Mouse (Mus musculus) cerebellum, postnatal 4 days (tissue): ENCODE data around the gene Atad2b.
"Not testable (repeated sequence)": the region's sequence is repeated elsewhere in the genome, so short reads cannot be mapped to it uniquely, and the experiment has no call there.

Source experiments
- DNase-seq, 2 experiments: peaks; one replicate each; pipeline ENCODE4 v3.0.0; 2022; ENCODE audit warnings: low spot score in 2 of 2, mixed read lengths in 1 of 2

The Atad2b gene

DNA sequence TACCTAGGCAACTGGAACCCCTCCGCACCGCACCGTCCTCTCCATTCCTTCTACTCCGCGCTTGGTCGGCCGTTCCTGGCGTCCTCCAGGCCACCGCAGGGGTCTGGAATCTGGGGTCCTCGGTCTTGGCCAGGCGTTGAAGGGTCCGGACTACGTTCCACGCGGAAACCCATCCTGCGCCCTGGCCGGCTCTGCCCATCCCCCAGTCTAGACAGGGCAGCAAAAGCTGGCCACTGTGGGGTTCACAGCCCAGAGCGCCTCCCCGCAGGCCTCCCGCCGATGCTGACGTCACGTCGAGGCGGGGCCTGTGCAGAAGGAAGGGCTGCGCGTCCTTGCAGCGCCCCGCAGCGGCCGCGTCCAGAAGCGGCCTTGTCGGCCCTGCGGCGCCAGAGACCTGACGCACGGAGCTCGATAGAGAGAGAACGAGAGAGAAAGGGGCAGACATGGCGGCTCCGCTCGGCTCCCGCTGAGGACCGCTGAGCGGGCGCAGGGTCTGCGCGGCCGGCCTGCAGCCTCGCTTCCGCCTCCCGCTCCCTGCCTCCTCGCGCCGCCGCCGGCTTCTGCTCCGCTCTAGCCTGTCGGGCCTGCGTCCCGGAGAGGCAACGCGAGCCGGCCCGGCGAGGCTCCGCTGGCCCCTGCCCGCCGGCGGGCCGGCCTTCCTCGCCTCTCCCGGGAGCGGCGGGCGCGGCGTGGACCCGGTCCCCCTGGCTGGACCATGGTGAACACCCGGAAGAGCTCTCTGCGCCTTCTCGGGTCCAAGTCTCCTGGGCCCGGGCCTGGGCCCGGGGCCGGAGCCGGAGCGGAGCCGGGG lies at the start of gene Atad2b:
Atad2b (plus strand) TSS at position 360 of the 811 bp plus-strand sequence.
- DNase-seq = peak; percentile 94 to 98

DNA sequence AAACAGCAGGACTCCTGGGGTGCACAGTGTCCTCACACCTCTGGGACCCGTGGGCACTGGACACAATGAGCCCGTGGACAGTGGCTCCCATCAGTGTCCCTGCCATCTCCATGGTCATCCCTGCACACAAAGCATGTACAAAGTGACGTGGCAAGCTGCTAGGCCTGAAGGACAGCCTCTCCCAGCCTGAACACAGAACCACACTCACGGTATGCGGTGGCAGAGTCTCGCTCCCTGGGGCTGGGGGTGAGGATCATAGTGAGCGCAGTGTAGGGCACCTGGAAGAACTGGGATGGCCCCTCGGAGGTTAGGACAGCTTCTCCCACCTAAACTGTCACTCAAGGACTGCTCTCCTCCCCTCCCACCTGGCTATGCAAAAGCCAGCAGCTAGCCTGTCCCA lies 48.2 kb upstream of the Atad2b start:
- no peak for DNase-seq

DNA sequence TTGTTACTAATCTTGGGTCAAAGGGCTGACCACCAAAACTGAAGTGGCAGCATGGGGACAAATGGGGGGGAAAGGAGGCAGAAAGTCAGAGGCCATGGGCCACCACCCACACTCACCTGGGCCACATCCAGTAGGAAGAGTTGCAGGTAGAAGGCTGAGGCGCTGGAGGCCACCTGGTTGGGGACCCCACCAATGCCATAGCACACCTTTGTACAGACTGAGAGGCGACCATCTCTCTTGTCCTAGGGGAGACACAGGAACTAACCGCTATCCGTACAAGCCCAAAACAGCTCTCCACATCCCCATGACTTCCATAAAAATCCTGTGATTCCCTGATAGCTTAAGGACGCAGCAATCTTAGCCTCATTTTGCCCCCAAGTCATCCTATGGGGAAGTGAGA lies 45.9 kb upstream of the Atad2b start:
- no peak for DNase-seq

DNA sequence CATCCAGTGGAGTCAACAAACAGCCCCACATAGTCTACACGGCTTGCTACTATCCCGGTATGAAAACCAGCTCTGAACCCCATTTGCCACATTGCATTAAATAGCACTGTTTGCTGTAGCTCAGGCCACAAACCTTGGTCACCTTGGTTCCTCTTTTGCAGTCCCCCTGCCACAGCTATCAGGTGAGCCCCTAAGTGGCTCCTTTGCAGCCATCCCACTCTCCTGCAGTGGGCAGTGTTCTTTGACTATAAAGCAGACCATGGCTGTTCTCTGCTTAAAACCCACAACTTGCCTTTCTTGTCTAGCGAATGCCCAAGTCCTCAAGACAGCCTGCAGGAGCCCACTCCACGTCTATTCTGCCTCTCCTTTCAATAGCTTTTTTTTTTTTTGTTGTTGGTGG lies 44.9 kb upstream of the Atad2b start:
- no peak for DNase-seq

DNA sequence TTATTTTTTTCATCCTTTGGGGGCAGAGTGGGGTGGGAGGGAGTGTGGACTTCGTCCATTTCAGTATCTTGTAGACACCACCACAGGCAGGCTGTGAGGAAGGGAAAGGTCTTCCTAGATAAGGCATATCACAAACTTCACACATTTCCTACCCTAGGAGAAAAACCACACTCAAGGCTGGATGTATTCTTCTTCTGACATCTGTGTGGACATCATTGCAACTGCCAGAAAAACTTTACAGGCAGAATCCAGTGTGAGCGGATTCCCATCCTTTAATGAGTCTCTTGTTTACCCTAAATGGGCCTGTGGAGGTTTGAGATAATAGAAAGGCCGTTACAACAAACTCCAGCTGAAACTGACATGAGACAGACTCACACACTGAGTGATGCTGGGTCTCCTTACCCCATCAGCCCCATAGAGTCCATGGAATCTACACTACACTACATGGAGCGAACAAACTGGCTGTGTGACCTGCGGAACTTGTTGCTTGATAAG lies 44.1 kb upstream of the Atad2b start:
- no peak for DNase-seq

DNA sequence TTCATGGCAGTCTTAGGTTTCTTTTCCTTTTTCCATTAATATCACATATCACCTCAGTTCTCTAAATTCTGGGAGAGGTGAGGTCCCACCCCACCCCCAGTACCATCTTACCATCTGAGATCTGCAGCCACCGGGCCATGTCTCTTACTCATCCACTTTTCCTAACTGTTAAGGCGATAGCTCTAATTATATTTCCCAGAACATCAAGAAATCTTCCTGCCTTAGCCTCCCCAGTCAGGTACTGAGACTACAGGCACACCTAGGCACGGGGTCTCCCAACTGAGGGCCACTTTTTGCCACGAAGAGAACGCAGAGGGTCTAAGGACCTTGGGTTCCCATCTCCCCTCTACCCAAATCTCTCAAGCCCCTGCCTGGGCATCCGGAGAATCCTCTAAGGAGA lies 43.6 kb upstream of the Atad2b start:
- no peak for DNase-seq

DNA sequence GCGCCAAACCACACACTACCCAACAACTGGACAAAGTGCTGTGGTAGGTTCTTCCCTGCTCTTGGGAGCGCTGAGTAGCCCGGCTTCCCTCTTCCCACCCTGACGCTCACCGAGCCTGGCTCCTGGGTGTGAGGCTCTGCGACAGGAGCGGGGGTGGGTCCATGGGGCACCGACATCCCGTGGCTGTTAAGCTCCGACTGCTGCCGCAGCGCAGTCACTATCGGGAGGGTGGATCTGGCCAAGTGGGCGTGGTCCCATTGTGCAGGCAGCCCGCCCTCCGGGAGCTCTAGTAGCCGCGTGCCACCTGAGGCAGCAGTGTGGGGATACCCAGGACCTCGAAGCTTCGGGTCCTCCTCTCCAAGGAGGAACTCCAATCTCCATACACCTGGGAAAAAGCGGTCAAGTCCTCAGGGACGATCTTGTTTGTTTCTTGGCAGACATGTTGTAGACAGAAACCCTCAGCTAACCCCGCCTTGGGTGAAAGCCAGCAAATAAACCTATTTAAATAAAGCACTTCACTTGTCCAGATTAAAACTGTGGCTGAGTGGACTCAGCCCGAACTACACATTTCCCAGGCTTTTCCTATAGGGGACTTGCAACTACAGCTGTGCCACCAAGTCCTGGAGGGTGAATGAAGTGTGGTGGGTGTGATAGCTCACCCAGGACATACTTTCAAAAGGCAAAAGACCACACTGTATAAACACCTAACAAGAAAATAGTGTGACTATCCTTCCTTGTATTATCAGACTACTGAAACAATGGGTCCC lies 42.8 kb upstream of the Atad2b start, which contains the start of gene Mfsd2b:
Mfsd2b (minus strand) TSS at position 199 of the 767 bp plus-strand sequence.
- DNase-seq = peak; percentile 41 to 48

DNA sequence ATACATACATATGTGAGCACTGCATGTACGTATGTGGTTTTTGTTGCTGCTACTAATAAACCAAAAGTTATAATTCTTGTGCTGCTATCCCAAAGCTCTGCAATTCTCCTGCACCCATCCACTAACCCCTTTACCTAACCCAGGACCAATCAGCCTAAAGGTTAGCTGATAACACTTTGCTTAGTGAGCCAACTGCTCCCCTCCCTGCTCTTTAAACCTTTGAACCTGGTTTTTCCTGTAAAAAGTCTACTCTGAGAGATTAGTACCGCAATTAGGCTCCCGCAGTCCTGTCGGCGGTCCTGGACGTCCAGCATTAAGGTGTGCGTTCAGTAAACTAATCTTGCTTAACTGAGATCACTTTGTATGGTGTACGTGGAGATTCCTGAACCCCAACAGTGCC lies 41.5 kb upstream of the Atad2b start:
- no peak for DNase-seq

DNA sequence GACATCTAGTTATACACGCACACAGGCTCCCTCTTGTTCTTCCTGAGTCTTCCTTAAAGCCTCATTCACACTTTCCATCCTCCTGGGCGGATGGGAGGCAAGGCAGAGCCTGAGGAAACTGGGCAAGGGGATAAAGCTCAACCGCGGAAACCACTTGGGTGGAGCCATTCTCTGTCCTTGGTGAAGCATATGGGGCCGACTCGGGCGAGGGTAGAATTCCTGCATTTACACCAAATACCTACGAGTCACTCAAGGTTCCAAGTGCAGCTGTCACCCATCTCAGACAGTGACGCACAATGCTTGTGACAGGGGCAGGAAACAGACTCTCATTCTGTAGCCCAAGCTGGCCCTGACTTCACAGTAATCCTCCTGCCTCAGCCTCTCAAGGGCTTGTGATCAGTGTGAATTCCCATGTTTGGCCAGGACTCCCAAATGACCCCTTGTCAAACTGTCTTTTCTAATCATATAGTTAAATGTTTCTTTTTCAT lies 38.8 kb upstream of the Atad2b start:
- DNase-seq = no peak

DNA sequence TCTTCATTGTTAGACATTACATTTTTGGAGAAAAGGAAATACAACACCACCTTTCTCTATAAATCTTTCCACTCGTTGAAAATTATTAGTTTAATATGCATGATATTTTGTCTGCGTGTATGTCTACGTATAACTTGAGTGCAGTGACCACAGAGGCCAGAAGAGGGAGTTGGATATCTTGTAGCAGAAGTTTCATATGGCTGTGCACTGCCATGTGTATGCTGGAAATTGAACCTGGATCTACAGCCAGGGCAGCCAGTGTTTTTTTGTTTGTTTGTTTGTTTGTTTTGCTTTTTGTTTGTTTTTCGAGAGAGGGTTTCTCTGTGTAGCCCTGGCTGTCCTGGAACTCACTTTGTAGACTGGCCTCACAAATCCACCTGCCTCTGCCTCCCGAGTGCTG lies 38.1 kb upstream of the Atad2b start:
- no peak for DNase-seq

DNA sequence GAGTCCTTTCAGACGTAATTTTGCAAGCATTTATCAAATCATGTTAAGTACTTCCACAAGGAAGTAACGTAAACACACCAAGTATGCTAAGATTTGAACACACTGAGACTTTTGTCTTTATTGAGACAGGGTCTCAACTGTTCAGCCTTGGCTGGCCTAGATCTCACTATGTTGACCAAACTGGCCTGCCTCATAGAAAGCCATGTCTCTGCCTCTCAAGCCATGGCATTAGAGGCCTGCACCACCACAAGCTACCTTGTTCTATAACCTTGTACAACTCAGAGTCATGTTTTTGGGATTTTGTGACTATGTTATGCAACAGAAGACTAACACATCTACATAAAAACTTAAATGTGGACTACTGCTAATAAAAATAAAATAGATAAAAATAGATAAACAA lies 35.1 kb upstream of the Atad2b start:
- no peak for DNase-seq

DNA sequence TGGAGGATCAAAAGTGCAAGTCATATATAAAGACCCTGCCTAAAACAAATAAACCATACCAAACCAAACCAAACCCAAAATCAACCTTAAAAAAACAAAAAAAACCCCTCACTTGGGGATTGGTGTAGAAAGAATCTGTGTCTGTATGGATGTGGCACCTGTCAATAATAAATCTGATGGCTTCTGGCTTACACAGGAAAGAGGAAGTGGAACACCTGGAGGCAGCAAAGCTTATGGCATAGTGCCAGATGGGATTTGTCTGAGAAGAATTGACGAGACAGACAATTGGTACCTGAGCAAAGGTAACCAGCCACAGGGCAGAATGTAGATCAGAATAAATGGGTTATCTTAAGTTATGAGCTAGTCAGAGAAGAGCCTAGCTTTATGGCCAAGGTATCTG lies 32.1 kb upstream of the Atad2b start:
- no peak for DNase-seq

DNA sequence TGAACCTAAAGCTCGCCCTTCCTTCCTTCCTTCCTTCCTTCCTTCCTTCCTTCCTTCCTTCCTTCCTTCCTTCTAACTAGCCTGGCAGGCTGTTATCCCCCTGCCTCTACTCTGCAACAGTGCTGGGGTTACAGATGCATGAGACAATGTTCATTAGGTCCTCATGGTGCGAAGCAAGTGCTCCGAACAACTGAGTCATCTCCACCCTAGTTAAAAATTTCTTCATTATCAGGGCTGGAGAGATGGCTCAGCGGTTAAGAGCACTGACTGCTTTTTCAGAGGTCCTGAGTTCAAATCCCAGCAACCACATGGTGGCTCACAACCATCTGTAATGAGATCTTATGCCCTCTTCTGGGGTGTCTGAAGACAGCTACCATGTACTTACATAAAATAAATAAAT lies 30.6 kb upstream of the Atad2b start:
- DNase-seq = not testable (repeated sequence)

DNA sequence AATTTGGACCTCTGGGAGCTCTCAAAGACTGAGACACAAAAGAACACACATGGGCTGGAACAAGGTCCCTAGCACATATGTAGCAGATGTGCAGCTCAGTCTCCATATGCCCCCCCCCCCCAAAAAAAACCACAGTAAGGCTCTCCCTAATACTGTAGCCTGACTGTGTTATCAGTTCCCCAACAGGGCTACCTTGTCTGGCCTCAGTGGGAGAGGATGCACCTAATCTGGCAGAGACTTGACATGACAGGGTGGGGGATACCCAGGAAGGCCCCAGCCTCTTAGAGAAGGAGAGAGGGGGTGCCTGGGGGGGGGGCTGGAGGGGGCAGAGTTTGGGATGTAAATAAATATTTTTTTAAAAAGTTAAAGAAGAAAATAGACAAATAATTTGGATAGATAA lies 28.4 kb upstream of the Atad2b start:
- DNase-seq = no peak

DNA sequence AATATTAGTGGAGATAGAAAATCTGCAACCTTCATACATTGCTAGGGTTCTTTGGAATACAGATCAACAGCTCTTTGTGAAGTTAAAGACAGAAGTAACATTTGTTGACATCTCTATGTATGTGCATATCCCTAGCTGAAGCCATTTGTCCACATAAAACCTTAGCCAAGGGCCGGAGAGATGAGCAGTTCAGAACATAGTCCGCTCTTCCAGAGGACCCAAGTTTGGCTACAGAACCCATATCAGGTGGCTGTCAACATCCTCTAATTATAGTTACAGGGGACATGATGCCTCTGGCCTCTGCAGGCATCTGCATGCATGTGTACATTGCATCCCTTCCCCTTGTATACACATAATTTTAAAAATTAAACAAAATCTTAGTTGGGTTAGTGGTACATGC lies 27.9 kb upstream of the Atad2b start:
- DNase-seq = no peak

DNA sequence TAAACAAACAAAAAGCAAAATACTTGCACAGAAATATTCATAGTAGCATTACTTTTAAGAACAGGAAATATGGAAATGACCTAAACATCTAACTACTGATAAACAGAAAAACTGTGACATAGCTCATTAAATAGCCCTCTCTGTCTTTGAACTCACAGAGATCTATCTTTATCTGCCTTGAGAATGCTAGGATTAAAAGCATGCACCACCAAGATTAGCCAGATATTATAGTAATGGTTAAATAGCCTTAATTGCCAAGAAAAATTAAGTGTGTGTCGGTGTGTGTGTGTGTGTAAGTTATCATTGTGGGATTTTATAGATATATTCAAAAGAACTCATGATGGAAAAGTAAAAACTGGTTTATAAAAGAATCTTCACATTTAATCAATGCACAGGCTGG lies 27.3 kb upstream of the Atad2b start:
- DNase-seq = no peak

DNA sequence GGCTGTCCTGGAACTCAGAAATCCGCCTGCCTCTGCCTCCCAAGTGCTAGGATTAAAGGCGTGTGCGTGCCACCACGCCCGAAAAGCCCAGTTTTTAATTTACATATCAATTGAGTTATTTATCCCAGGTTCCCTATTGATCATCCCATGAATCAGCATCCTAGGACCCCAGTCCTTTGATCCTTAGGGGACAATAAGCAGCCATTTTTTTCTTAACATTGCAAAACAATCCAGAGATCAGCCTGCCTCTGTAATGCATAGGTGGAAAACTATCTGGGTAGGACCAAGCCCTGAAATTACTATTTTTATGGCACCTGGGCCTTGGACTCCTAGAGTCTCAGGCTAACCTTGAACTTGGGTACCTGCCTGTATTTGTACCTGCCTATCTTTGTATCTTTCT lies 19.1 kb upstream of the Atad2b start:
- DNase-seq = no peak

DNA sequence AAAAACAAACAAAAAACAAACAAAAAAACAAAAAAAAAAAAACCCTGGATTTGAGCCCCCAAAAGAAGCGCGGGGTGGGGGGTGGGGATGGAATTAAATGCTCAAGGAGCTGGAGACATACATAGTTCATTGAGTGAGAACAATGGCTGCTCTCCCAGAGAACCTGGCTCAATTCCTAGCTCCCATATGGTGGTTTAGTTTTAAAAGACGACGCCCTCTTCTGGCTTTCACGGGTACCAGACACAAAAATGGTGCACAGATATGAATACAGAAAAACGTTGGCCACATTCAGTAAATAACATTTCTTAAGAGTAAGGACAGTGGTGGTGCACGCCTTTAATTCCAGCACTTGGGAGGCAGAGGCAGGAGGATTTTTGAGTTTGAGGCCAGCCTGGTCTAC lies 11.2 kb upstream of the Atad2b start:
- peak in 1 of 2 experiments; percentile 5 for DNase-seq

DNA sequence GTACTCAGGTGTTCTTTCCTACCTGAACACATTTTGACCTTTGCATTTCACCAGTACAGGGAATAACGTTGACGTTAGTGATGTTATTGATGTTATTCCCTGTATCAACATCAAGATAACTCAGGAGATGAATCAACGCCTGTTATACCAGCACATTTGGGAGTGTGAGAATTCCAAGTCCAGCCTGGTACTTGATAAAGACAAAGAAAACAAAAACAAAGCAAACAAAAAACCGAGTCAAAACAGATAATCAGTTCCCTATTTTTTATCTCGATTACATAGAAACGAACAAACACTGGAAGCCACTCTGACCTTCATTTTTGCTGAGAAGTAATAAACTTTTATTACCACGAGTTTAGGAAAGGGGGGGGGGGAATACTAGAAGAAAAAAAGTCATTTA lies 10.7 kb upstream of the Atad2b start:
- no peak for DNase-seq

DNA sequence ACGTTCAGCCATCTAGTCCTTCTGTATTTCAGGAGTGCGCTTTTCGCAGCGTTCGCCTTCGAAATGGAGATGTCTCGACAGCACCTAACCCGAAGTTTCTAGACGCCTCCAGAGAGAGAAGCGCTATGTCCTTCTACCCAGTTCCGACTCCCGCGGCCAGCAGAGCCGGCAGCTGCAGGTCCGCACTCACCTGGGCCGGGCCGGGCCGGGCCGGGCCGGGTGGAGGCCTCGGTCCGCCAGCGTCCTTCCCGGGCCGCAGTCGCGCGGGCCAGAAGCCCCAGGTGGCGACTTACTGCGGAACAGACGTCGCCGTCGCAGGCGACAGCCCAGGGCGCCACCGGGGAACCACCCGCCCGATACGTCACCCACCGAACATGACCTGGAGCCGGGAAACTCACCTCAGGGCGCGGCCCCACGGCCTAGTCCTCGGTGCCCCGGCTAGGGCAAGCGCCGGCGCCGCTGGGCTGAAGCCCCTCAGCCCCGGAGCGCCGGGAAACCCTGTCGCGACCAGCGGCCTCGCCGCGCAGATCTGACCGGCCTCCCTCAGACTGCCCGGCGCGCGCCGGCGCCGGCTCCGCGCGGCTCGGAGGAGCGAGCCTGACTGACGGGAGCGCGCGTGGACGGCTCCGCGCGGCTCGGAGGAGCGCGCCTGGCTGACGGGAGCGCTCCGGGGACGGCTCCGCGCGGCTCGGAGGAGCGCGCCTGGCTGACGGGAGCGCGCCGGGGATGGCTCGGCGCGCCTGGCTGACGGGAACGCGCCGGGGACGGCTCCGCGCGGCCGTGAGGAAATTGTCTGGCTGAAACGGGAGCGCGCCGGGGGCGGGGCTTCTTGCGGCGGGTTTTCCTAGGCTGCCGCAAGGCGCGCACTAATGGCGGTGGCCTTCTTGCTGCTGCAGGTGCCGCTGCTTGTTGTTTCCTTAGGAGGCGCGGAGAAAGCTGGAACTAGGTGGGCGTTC lies 9.9 kb upstream of the Atad2b start, which contains the start of gene Ubxn2a:
Ubxn2a (minus strand) TSS at position 755 of the 956 bp plus-strand sequence.
- peak; percentile 88 to 98 for DNase-seq

DNA sequence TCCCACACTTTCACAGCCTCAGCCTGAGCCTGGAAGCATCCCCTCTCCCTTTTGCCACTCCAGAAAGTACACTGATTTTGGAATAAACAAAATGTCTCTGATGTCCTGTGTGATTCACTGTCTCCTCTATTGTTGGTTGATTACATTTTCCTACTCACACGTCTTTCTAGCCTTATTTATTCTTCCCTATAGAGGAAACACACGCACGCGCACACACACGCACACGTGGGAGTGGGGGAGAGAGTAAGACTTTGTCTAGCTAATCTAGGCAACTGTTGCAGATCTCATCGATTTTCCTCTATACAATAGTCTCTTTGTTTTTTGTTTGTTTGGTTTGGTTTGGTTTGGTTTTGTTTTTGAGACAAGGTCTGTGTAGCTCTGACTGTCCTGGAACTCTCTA lies 8.8 kb upstream of the Atad2b start:
- no peak for DNase-seq
